Mouse (Mus musculus): ENCODE measurements around the gene Elp6. TPM values are rescaled to one million over a fixed set of nuclear protein-coding genes. Genes with fewer than 3 reads are reported as not detected.
A peak's percentile ranks its signal among the peaks of the same experiment; 100 is the strongest.
"Not testable (repeated sequence)": the region's sequence is repeated elsewhere in the genome, so short reads cannot be mapped to it uniquely, and the experiment has no call there.

Gene Elp6
- polyA plus RNA-seq, 1 experiment from 2014 or later = 22.3 TPM

DNA sequence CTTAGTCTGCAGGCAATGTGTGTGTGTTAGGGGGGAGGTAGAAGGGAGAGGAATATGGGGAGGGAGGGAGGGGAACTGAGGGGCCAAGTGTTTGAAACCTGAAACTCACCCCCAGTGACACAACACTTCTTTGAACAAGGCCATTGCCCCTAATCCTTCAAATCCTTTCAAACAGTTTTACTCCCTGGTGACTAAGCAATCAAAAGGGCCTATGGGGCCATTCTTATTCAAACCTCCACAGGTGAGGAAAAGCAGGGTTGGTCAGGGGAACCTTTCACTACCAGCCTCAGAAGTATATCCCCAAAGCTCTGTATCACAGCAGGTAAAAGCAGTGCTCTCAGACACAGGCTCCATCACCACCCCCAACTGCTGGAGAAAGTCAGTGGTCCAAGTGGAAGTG, 18.0 kb downstream of the Elp6 start:
- peaks cover 14% of the 10 kb centered on the region; the same call in 1 of the 2 replicates for H3K36me3 ChIP-seq
- H3K27ac ChIP-seq = no peak overlapping the region
- ATAC-seq = no peak
- H3K4me2 ChIP-seq (replicated peaks) = no peak overlapping the region
- H3K4me3 ChIP-seq (replicated peaks) = no peak overlapping the region
- H3K9me3 ChIP-seq = no peaks in the 10 kb centered on the region
- no peak overlapping the region for H3K9ac ChIP-seq
- no peaks in the 10 kb centered on the region for H3K4me1 ChIP-seq (replicated peaks)
- H3K27me3 ChIP-seq (replicated peaks) = no peaks in the 10 kb centered on the region

DNA sequence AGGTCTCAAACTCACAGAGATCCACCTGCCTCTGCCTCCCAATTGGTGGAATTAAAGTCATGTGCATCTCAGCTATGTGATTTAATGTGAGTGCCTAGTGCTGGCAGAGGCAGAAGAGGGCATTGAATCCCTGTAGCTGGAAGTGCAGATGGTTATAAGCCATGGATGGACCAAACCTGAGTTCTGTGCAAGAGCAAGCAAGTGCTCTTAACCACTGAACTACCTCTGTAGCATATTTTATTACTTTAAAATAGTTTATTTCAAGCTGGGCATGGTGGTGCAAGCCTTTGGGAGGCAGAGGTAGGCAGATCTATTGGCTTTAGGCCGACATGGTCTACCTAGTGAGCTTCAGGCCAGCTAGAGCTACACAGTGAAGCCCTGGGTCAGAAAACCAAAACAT, 19.2 kb downstream of the Elp6 start:
- ATAC-seq = no peak
- H3K9ac ChIP-seq = no peak overlapping the region
- peaks cover 10% of the 10 kb centered on the region; the same call in 1 of the 2 replicates for H3K36me3 ChIP-seq
- no peak overlapping the region for H3K4me3 ChIP-seq (replicated peaks)
- 78% methylated on average over 1 of the region's 1 CpGs for WGBS
- no peaks in the 10 kb centered on the region for H3K9me3 ChIP-seq
- H3K4me1 ChIP-seq (replicated peaks) = no peaks in the 10 kb centered on the region
- H3K27me3 ChIP-seq (replicated peaks) = no peaks in the 10 kb centered on the region
- no peak overlapping the region for H3K4me2 ChIP-seq (replicated peaks)
- no peak overlapping the region for H3K27ac ChIP-seq

DNA sequence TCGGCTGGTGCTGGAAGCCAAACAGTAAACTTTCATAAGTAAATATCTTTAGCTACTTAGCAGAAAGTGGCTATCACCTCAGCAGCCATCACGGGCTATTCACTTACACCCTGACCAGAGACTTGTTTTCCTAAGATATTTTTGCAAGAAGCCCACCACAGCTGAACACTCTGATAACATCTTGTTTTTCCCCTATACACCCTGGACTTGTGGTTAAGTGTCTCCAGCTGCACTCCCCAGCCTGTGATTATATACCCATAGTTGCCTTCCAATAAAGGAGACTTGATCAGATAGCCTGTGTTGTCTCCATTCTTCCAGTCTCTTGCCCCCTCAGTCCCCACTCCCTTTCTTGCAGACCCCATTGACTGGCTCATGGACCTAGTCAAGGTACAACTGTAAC, 23.2 kb downstream of the Elp6 start:
- H3K27me3 ChIP-seq (replicated peaks) = no peaks in the 10 kb centered on the region
- 77% methylated on average over 2 of the region's 2 CpGs for WGBS
- no peaks in the 10 kb centered on the region for H3K36me3 ChIP-seq
- H3K4me3 ChIP-seq (replicated peaks) = no peak overlapping the region
- H3K27ac ChIP-seq = no peak overlapping the region
- H3K4me2 ChIP-seq (replicated peaks) = no peak overlapping the region
- H3K9ac ChIP-seq = no peak overlapping the region
- no peaks in the 10 kb centered on the region for H3K4me1 ChIP-seq (replicated peaks)
- ATAC-seq = no peak
- H3K9me3 ChIP-seq = no peaks in the 10 kb centered on the region

DNA sequence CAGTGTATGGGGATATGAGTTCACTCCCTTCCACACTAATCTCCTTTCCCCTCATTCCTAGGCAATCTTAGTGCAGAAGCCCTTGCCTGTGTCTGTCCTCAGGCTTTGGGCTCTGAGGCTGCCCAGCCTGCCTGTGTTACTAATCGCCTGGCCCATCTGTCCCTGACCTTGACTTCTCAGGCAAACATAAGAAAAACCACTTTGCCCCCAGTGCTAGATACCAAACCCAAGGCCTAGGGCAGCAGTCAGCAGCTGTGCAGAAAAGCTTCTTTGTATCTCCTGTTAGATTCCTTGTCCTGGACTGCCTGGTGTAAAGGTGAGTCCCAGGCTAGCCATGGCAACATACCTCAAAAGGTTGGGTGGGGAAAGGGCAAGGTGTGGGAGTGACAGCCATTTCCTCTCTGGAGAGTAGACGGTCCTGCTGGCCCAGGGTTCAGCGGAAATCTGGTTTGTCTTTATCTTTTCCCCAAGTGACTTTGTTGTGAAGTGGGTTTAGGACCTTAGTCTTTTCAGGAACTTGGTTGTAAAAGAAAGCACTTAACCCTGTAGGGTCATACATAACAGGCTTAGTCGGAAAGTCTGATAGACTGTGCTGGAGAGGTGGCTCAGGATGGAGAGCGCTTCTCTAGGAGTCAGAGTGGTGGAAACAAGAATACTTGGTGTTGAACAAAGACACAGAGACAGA, 24.1 kb downstream of the Elp6 start:
- Histone ChIP-seq H3K9ac (no peak overlapping the region), H3K27ac (no peak overlapping the region), H3K27me3 (replicated peaks) (no peaks in the 10 kb centered on the region), H3K9me3 (no peaks in the 10 kb centered on the region), H3K36me3 (no peaks in the 10 kb centered on the region), H3K4me2 (replicated peaks) (no peak overlapping the region), H3K4me1 (replicated peaks) (0 out of 2 replicates have a peak, but pooled peaks cover 3% of the 10 kb centered on the region), H3K4me3 (replicated peaks) (no peak overlapping the region)
- ATAC-seq = no peak
- WGBS = 45% methylated on average over 5 of the region's 5 CpGs

DNA sequence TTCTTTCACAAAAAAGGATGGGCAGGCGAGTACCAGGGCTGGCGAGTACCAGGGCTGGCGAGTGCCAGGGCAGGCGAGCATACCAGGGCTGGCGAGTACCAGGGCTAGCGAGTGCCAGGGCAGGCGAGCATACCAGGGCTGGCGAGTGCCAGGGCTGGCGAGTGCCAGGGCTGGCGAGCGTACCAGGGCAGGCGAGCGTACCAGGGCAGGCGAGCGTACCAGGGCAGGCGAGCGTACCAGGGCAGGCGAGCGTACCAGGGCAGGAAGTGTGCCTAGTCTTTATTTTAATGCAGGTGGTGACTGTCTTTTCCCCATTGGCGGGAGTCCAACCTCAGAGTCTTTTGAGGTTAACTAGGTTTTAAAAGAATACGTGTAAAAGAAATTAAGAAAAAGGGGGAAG, 24.7 kb downstream of the Elp6 start:
- H3K9ac ChIP-seq = no peak overlapping the region
- H3K27me3 ChIP-seq (replicated peaks) = no peaks in the 10 kb centered on the region
- H3K36me3 ChIP-seq = no peaks in the 10 kb centered on the region
- no peak for ATAC-seq
- no peak overlapping the region for H3K4me3 ChIP-seq (replicated peaks)
- H3K9me3 ChIP-seq = no peaks in the 10 kb centered on the region
- H3K4me1 ChIP-seq (replicated peaks) = peaks cover 3% of the 10 kb centered on the region; the same call in 1 of the 2 replicates
- WGBS = 81% methylated on average over 21 of the region's 21 CpGs
- no peak overlapping the region for H3K27ac ChIP-seq
- H3K4me2 ChIP-seq (replicated peaks) = no peak overlapping the region

DNA sequence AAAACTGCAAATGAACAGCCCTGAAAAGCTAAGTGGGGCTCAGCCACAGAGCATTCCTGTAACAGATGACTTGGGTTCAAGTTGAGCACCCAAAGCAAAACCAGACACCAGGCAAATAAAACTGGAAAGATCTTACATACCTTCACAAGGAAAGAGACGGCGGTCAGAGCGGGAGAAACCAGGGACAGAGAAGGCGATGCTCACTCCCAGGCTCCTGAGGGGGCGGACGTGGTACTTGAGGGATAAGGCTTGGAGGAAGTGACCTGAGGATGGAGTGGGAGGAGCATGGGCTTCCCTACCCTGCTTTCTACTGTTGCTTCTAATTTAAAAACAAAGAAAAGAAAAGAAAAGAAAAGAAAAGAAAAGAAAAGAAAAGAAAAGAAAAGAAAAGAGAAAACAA, 25.4 kb downstream of the Elp6 start:
- H3K4me2 ChIP-seq (replicated peaks) = no peak overlapping the region
- H3K9ac ChIP-seq = no peak overlapping the region
- no peak overlapping the region for H3K4me3 ChIP-seq (replicated peaks)
- H3K27ac ChIP-seq = no peak overlapping the region
- no peak for ATAC-seq
- WGBS = 62% methylated on average over 6 of the region's 6 CpGs
- H3K27me3 ChIP-seq (replicated peaks) = no peaks in the 10 kb centered on the region
- no peaks in the 10 kb centered on the region for H3K36me3 ChIP-seq
- peaks cover 3% of the 10 kb centered on the region for H3K4me1 ChIP-seq (replicated peaks)
- no peaks in the 10 kb centered on the region for H3K9me3 ChIP-seq

DNA sequence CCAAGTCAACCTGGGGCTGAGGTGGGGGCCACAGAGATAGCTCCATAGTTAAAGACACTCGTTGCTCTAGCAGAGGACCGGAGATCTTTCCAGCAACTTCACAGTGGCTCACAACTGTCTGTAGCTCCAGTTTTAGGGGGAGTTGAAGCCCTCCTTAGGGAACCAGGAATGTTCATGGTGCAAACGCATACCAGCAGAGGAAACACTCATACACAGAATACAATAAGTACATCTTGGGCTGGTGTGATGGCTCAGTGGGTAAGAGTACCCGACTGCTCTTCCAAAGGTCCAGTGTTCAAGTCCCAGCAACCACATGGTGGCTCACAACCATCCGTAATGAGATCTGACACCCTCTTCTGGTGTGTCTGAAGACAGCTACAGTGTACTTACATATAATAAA, 25.9 kb downstream of the Elp6 start:
- not testable (repeated sequence) for H3K4me3 ChIP-seq (replicated peaks); H3K4me2 ChIP-seq (replicated peaks); H3K36me3 ChIP-seq; ATAC-seq; H3K27ac ChIP-seq; H3K27me3 ChIP-seq (replicated peaks); H3K9ac ChIP-seq; H3K4me1 ChIP-seq (replicated peaks); H3K9me3 ChIP-seq
- 88% methylated on average over 5 of the region's 5 CpGs for WGBS

DNA sequence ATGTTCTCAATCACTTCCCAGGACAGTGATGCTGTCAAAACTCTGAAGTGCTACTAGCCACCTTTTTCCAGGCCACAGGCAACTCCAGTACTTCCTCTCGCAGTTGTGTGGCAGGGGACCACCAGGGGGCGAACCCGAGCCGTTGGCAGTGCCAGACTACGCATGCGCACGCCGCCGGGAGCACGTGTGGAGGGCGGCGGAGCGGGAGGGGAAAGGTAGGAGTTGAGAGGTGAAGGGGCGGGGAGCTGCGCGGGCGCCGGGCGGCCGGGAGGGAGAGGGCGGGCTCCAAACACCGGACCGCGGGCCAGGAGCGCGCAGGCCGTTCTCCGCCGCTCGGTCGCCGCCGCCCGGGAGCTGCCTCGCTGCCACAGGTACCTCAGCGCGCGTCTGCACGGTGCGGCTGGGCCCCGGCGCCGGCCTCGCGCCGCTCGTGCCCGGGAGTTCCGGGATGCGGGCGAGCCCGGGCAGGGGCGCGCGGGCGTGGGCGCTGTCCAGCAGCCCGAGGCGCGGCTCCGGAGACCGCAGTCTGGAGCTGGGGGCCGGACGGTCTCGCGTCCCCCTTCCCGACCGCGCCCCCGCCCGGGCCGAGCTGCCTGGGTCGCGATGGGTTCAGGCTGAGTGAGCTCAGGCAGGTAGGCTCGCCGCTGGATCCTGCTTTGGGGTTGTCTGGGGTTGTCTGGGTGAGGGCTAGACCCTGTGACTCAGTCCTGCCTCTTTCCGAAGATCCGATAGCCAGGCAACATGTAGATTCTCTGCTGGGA, 28.3 kb downstream of the Elp6 start, which contains the start of gene Scap:
Scap (plus strand) TSS at position 154 of the 761 bp plus-strand sequence.
- Histone ChIP-seq H3K27me3 (replicated peaks) (no peaks in the 10 kb centered on the region), H3K4me1 (replicated peaks) (peaks cover 3% of the 10 kb centered on the region), H3K4me3 (replicated peaks) (peak within 1 kb of the TSS; percentile 87), H3K9ac (peak within 1 kb of the TSS; percentile 64), H3K36me3 (no peaks in the 10 kb centered on the region), H3K27ac (peak within 1 kb of the TSS; percentile 60; the same call in 1 of the 2 replicates), H3K4me2 (replicated peaks) (peak within 1 kb of the TSS; percentile 83), H3K9me3 (no peaks in the 10 kb centered on the region)
- peak; percentile 94 for ATAC-seq
- under 1% methylated on average over 76 of the region's 78 CpGs for WGBS

DNA sequence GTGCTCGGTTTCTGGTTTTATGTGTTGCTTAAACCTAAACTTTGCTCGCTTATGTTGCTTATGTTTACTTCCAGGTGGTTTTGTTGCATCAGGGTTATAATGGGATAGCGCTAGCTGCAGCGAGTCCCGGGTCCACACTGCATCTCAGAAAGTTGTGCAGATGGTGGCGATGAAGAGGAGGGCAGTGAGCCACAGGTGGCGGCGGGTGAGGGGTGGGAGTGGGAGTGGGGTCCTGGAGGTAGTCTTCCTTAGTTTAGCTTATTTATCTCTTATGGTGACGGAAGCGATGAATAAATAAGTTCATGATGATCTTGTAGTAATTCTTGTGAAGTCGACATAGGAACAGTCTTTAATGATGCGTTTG, 28.9 kb downstream of the Elp6 start:
- WGBS = 9% methylated on average over 12 of the region's 12 CpGs
- 0 out of 2 replicates have a peak, but pooled peaks have one; percentile 18 for ATAC-seq
- peak overlapping the region; percentile 64 for H3K9ac ChIP-seq
- H3K36me3 ChIP-seq = no peaks in the 10 kb centered on the region
- peak overlapping the region; percentile 87 for H3K4me3 ChIP-seq (replicated peaks)
- no peaks in the 10 kb centered on the region for H3K9me3 ChIP-seq
- no peak overlapping the region for H3K27ac ChIP-seq
- peak overlapping the region; percentile 83 for H3K4me2 ChIP-seq (replicated peaks)
- H3K4me1 ChIP-seq (replicated peaks) = peaks cover 3% of the 10 kb centered on the region
- H3K27me3 ChIP-seq (replicated peaks) = no peaks in the 10 kb centered on the region

DNA sequence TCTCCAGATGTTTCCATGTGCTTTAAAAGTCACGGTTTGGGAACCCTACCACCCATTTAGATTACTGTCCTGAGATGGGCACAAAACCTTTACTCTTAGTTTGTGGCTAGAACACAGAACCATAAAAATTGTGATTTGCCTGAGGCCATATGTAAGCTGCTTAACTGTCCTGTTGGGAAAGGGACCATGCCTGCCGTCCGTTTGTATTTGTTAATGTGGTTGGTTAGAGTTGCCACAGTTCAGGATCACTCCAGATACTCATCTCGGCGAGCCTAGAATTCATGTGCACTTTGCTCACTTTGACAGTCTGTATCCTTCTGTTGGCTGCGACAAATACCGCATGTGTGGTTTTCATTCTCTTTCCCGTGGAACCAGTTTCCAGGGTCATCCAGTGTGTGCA, 29.9 kb downstream of the Elp6 start:
- WGBS = 61% methylated on average over 8 of the region's 8 CpGs
- no peak for ATAC-seq

DNA sequence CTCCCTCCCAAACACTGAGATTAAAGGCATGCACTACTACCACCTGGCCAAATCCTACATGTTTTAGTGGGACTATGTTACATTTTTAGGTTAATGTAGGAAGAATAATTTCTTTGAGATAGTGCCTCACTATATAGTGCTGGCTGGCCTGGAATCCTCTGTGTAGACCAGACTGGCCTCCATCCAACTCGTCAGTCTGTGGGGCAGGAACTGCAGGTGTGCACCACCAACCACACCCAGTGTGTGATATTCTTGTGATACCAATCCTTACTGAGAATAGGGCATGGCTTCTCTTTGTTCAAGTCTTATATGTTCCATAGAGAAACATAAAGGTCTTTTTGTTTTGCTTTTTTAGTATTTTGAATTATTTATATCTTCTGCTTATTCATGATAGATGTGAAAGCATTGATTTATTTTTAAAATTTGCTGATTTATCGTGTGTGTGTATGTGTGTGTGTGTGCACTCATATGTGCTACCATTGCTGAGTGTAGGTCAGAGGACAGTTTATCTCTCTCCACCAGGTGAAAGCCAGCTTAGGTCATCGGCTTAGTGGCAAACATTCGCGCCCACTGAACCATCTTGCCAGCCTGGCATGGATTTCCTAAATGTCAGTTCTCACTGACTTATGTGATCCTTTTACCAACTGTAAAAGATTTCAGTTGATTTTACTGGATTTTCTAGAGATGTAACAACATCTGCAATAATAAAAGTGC, 35.2 kb downstream of the Elp6 start:
- H3K4me1 ChIP-seq (replicated peaks) = peaks cover 7% of the 10 kb centered on the region
- H3K27ac ChIP-seq = no peak overlapping the region
- no peaks in the 10 kb centered on the region for H3K36me3 ChIP-seq
- ATAC-seq = no peak
- no peaks in the 10 kb centered on the region for H3K27me3 ChIP-seq (replicated peaks)
- H3K4me2 ChIP-seq (replicated peaks) = no peak overlapping the region
- H3K9me3 ChIP-seq = no peaks in the 10 kb centered on the region
- no peak overlapping the region for H3K4me3 ChIP-seq (replicated peaks)
- WGBS = 85% methylated on average over 5 of the region's 5 CpGs
- no peak overlapping the region for H3K9ac ChIP-seq

More for the DNA sequence above, 29.9 kb downstream of the Elp6 start:
- no peak overlapping the region for H3K4me3 ChIP-seq (replicated peaks)
- peaks cover 3% of the 10 kb centered on the region for H3K4me1 ChIP-seq (replicated peaks)
- H3K4me2 ChIP-seq (replicated peaks) = no peak overlapping the region
- no peak overlapping the region for H3K9ac ChIP-seq
- no peaks in the 10 kb centered on the region for H3K36me3 ChIP-seq
- H3K9me3 ChIP-seq = no peaks in the 10 kb centered on the region
- H3K27me3 ChIP-seq (replicated peaks) = no peaks in the 10 kb centered on the region
- H3K27ac ChIP-seq = no peak overlapping the region

DNA sequence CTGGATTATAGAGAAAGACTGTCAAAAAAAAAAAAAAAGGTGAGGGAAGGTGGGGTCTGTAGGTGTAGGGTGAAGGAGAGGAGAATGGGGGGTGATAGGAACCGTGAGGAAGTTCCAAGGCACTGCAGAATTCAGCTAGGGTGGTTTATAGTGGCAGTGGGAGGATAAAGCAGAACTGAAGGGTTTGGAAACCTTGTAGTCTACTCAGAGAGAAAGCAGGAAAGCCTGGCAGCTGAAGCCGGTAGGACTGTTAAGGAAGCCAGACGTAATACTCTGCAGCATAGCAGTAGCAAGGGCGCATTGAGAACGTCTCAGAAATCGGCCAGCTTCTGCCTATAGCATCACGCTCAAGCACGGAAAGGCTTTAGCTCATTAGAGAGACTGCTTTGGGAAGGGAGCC, 37.0 kb downstream of the Elp6 start:
- H3K4me3 ChIP-seq (replicated peaks) = no peak overlapping the region
- H3K9me3 ChIP-seq = no peaks in the 10 kb centered on the region
- no peaks in the 10 kb centered on the region for H3K36me3 ChIP-seq
- WGBS = 76% methylated on average over 8 of the region's 8 CpGs
- no peaks in the 10 kb centered on the region for H3K27me3 ChIP-seq (replicated peaks)
- ATAC-seq = no peak
- no peak overlapping the region for H3K27ac ChIP-seq
- no peak overlapping the region for H3K4me2 ChIP-seq (replicated peaks)
- H3K9ac ChIP-seq = no peak overlapping the region
- H3K4me1 ChIP-seq (replicated peaks) = peaks cover 7% of the 10 kb centered on the region; the same call in 1 of the 2 replicates
